Mouse (Mus musculus) CH12.LX (cell line): ENCODE data around the gene Prdm10. TPM values are rescaled to one million over a fixed set of nuclear protein-coding genes. Genes with fewer than 3 reads are reported as not detected.

Experiments used
- DNase-seq: peaks from one replicate; pipeline ENCODE4 v3.0.0-alpha.2; 2013; ENCODE audit errors: extremely low read depth
- H3K27ac ChIP-seq: 2 replicates; pipeline ENCODE4 v1.5.1; 2012; ENCODE audit warnings: low read depth, mild to moderate bottlenecking, control low read depth, moderate library complexity; ENCODE audit not compliant: insufficient read depth
- H3K27me3 ChIP-seq: replicated peaks from 2 replicates; pipeline ENCODE3; 2012; ENCODE audit warnings: inconsistent platforms
- H3K36me3 ChIP-seq, 2 experiments: replicated peaks in 1 of 2; 2 replicates each; pipeline versions ENCODE3 to v1.6.1; 2012; ENCODE audit warnings: inconsistent platforms in 1 of 2, low read length in 1 of 2, mild to moderate bottlenecking in 1 of 2, mixed read lengths in 1 of 2, moderate library complexity in 1 of 2; ENCODE audit not compliant: control insufficient read depth in 1 of 2, insufficient read depth in 1 of 2
- H3K4me1 ChIP-seq, 2 experiments: 2 replicates each; pipeline ENCODE4 v1.6.1; 2012; ENCODE audit warnings: inconsistent platforms in 1 of 2, moderate library complexity in 1 of 2; ENCODE audit not compliant: insufficient read depth in 2 of 2, control insufficient read depth in 1 of 2
- H3K4me2 ChIP-seq: 2 replicates; pipeline ENCODE4 v1.6.1; 2012; ENCODE audit warnings: low read depth, mild to moderate bottlenecking, control low read depth; ENCODE audit not compliant: poor library complexity, insufficient read depth, severe bottlenecking
- H3K4me3 ChIP-seq, 3 experiments: fragments of 150-350 bp in 1 of 3; sonication (generic) in 1 of 3; replicated peaks in 1 of 3; 2 replicates each; pipeline versions ENCODE3 to v1.5.1; 2011 to 2012; ENCODE audit warnings: low read depth in 2 of 3, low read length in 2 of 3, mild to moderate bottlenecking in 2 of 3, moderate library complexity in 2 of 3, control low read depth in 1 of 3, improper control_type of control experiment in 1 of 3, inconsistent platforms in 1 of 3, mixed read lengths in 1 of 3; ENCODE audit not compliant: poor library complexity in 1 of 3
- H3K79me2 ChIP-seq: replicated peaks from 2 replicates; pipeline ENCODE4 v1.6.1; 2012; ENCODE audit warnings: mild to moderate bottlenecking, moderate library complexity; ENCODE audit not compliant: control insufficient read depth, poor library complexity, insufficient read depth, severe bottlenecking; ENCODE audit errors: extremely low read depth
- H3K9ac ChIP-seq: 2 replicates; pipeline ENCODE4 v1.6.1; 2012; ENCODE audit warnings: low read depth, mild to moderate bottlenecking, control low read depth, moderate library complexity; ENCODE audit not compliant: insufficient read depth
- H3K9me3 ChIP-seq: replicated peaks from 2 replicates; pipeline ENCODE3; 2012; ENCODE audit warnings: low read length, inconsistent platforms, mixed read lengths
- BHLHE40 ChIP-seq: IDR thresholded peaks from 2 replicates; pipeline ENCODE4 v1.6.1; 2011; ENCODE audit warnings: mild to moderate bottlenecking, low read depth, low read length, improper control_type of control experiment
- CHD2 ChIP-seq: IDR thresholded peaks from 2 replicates; pipeline ENCODE4 v1.6.1; 2011; ENCODE audit warnings: low read length, improper control_type of control experiment
- GABPA ChIP-seq: IDR thresholded peaks from 2 replicates; pipeline ENCODE4 v1.6.1; 2012; ENCODE audit warnings: low read depth, low read length, improper control_type of control experiment, inconsistent platforms; ENCODE audit not compliant: insufficient replicate concordance
- HCFC1 ChIP-seq: IDR thresholded peaks from 2 replicates; pipeline ENCODE4 v1.6.1; 2012; ENCODE audit warnings: low read depth, mild to moderate bottlenecking, inconsistent platforms, low read length, improper control_type of control experiment
- MAX ChIP-seq: IDR thresholded peaks from 2 replicates; pipeline ENCODE4 v1.6.1; 2011; ENCODE audit warnings: low read length, improper control_type of control experiment
- MEF2A ChIP-seq: IDR thresholded peaks from 2 replicates; pipeline ENCODE4 v1.6.1; 2014; ENCODE audit warnings: low read depth, mild to moderate bottlenecking, inconsistent platforms, low read length, improper control_type of control experiment, borderline replicate concordance
- MXI1 ChIP-seq: IDR thresholded peaks from 2 replicates; pipeline ENCODE4 v1.6.1; 2011; ENCODE audit warnings: mild to moderate bottlenecking, low read depth, low read length, improper control_type of control experiment
- NELFE ChIP-seq: IDR thresholded peaks from 2 replicates; pipeline ENCODE4 v1.6.1; 2011; ENCODE audit warnings: low read depth, low read length, improper control_type of control experiment
- NRF1 ChIP-seq: IDR thresholded peaks from 2 replicates; pipeline ENCODE4 v1.6.1; 2014; ENCODE audit warnings: low read depth, mild to moderate bottlenecking, inconsistent platforms, low read length, improper control_type of control experiment, moderate library complexity
- RCOR1 ChIP-seq: conservative IDR thresholded peaks from 2 replicates; pipeline ENCODE4 v1.6.1; 2012; ENCODE audit warnings: low read depth, mild to moderate bottlenecking, inconsistent platforms, low read length, improper control_type of control experiment
- UBTF ChIP-seq: IDR thresholded peaks from 2 replicates; pipeline ENCODE4 v1.6.1; 2012; ENCODE audit warnings: low read depth, mild to moderate bottlenecking, inconsistent platforms, low read length, improper control_type of control experiment, moderate library complexity
- USF1 ChIP-seq: IDR thresholded peaks from 2 replicates; pipeline ENCODE4 v1.6.1; 2014; ENCODE audit warnings: low read depth, mild to moderate bottlenecking, inconsistent platforms, low read length, improper control_type of control experiment
- ZKSCAN1 ChIP-seq: IDR thresholded peaks from 2 replicates; pipeline ENCODE4 v1.6.1; 2012; ENCODE audit warnings: low read depth, inconsistent platforms, low read length, improper control_type of control experiment, borderline replicate concordance
- ZMIZ1 ChIP-seq: IDR thresholded peaks from 2 replicates; pipeline ENCODE4 v1.6.1; 2012; ENCODE audit warnings: low read depth, mild to moderate bottlenecking, inconsistent platforms, low read length, improper control_type of control experiment
- dilution Hi-C: fragments of 300-500 bp; cut with MboI; formaldehyde crosslinking; loops from 2 replicates; pipeline ENCODE4 v1.14.3; 2020; ENCODE audit warnings: low sequenced_read_pairs; ENCODE audit not compliant: extremely low pct_unique_long_range_greater_than_20kb, extremely low pct_ligation_motif_present
- in situ Hi-C: fragments of 300-500 bp; cut with MboI; formaldehyde crosslinking; loops from 3 replicates; pipeline ENCODE4 v1.14.3; 2019; ENCODE audit warnings: low sequenced_read_pairs, low pct_ligation_motif_present, low pct_unique_long_range_greater_than_20kb, mixed read lengths
- polyA plus RNA-seq: library from polyadenylated mRNA; unstranded; fragments of >175 nt; gene quantifications from 2 replicates; pipeline ENCODE4 v1.2.1, GENCODE M21; 2012; ENCODE audit warnings: low read depth; ENCODE audit not compliant: insufficient read length
- total RNA-seq, 2 experiments: library from RNA; depleted of rRNA; stranded (reverse); fragments of 300-350 nt in 1 of 2; fragments of >200 nt in 1 of 2; gene quantifications; 2 replicates each; pipeline ENCODE4 v1.2.3; 2012 to 2014

Prdm10 gene
- total and polyA plus RNA-seq, 3 experiments, result 4.5 to 6.7 (median 4.7) TPM

DNA sequence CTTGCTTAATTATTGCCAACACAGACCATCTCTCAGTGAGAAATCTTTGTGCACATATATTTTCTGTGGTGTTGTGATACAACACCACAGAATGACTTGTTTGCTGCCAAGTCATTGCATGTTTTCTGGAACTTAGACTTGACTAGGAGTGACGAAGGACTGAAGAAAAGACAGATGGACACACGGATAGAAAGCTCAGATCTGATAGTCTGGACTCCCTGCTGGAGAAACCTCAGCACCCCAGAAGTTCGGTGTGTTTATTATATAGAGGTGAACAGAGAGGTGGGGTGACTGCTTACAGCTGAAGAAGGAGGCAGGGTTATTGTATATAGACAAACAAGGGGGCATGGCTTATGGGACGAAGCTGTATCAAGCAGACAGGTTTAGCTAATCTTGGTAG is 20.1 kb upstream of the Prdm10 start:
- TF ChIP-seq ZMIZ1 (no peak), NRF1 (no peak), RCOR1 (no peak), MAX (no peak), GABPA (no peak), MEF2A (no peak), BHLHE40 (no peak), ZKSCAN1 (no peak), NELFE (no peak), USF1 (no peak), UBTF (no peak), HCFC1 (no peak)
- peaks cover 4 to 18% of the 10 kb centered on the region in 2 experiments; a peak in 2 of 4 replicates for H3K4me1 ChIP-seq

DNA sequence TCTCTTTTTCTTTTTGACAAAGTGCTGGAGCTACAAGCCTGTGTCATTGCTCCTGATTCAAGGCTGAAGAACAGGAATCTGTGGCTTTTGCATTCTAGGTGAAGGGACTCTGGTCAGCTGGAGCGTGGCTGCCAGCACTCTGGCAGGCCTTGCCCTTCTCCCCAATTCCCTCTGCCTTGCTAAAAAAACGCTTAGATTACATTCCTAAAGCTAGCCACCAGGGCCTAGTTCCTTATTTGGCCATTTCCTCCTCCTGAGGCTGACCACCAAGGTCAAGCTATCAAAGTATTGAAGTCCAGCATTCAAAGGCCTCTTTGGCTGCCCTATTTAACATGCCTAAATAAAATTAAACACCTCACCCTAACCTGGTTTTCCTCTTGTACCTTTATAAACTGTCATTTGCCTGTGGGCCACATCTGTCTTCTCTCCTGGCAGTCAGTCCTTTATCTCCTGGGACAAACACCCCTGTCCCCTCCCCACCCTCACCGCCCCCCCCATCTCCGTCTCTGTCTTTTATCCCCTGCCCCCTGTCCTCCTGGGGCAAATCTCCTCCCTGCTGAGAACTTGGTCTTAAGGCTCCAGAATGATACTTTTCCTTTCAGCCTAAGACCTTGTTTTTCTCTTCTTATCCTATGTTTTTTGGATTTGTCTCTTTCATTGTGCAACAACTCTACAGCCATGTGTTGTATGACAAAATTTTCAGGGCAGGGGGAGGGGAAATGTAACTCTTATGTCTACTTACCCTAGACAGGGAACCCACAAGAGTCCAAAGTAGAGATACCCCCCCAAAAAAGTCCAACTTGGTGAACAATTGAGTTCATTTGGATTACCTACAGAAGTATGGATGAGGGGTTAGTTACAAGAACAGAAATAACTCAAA is 17.9 kb upstream of the Prdm10 start:
- Histone ChIP-seq H3K9me3 (peaks cover 2% of the 10 kb centered on the region), H3K27me3 (no peaks in the 10 kb centered on the region), H3K4me2 (no peak overlapping the region), H3K4me3 (no peak overlapping the region), H3K79me2 (no peaks in the 10 kb centered on the region), H3K4me1 (peaks cover 8 to 34% of the 10 kb centered on the region in 2 experiments; a peak in 3 of 4 replicates), H3K9ac (no peak overlapping the region), H3K27ac (no peak overlapping the region), H3K36me3 (no peaks in the 10 kb centered on the region)
- DNase-seq, result no peak
- dilution Hi-C loops, result no loop called here
- in situ Hi-C loops, result no loop called here
- TF ChIP-seq CHD2 (no peak), NRF1 (no peak), RCOR1 (no peak), MXI1 (no peak), MAX (no peak), BHLHE40 (no peak)

More for the DNA sequence above, 20.1 kb upstream of the Prdm10 start:
- H3K27ac ChIP-seq, result no peak overlapping the region
- H3K79me2 ChIP-seq, result no peaks in the 10 kb centered on the region
- in situ Hi-C loops (no loop called here), dilution Hi-C loops (no loop called here)
- H3K36me3 ChIP-seq, result no peaks in the 10 kb centered on the region
- peaks cover 2% of the 10 kb centered on the region for H3K9me3 ChIP-seq
- H3K27me3 ChIP-seq, result no peaks in the 10 kb centered on the region
- DNase-seq, result no peak
- no peak overlapping the region for H3K9ac ChIP-seq
- H3K4me2 ChIP-seq, result no peak overlapping the region
- H3K4me3 ChIP-seq, result no peak overlapping the region
